Mouse (Mus musculus): ENCODE data around the gene Tarbp2.

GRCm38 (mm10) chr15:102512010-102512409, 6.0 kb upstream of the Tarbp2 start:
- TF ChIP-seq POLR2A (IDR thresholded peaks at IDR 0.05; ENCODE audit: control insufficient read depth, low read depth, low read length) (no peak), CTCF (IDR thresholded peaks at IDR 0.05; ENCODE audit: control insufficient read depth, insufficient read depth, insufficient replicate concordance, low read depth, low read length) (no peak)
